Mouse (Mus musculus) midbrain, embryonic 15.5 days (tissue): Measurements from ENCODE around the gene Loxl1. TPM values are rescaled to one million over a fixed set of nuclear protein-coding genes. Genes with fewer than 3 reads are reported as not detected.
A peak's percentile ranks its signal among the peaks of the same experiment; 100 is the strongest.
"Not testable (repeated sequence)": the region's sequence is repeated elsewhere in the genome, so short reads cannot be mapped to it uniquely, and the experiment has no call there.

Experiments
- ATAC-seq: fragments of 200-750 bp; cut with Nextera tagmentation; replicated peaks from 2 replicates; pipeline ENCODE4 v1.8.0; 2017; ENCODE audit warnings: moderate TSS enrichment
- H3K27ac ChIP-seq: fragments of 300-500 bp; sonication (generic); 2 replicates; pipeline ENCODE4 v1.5.1; 2015; ENCODE audit warnings: mild to moderate bottlenecking, inconsistent platforms
- H3K27me3 ChIP-seq: fragments of 300-500 bp; sonication (generic); replicated peaks from 2 replicates; pipeline ENCODE4 v1.6.1; 2015; ENCODE audit warnings: inconsistent platforms
- H3K36me3 ChIP-seq: fragments of 300-500 bp; sonication (generic); replicated peaks from 2 replicates; pipeline ENCODE4 v1.6.1; 2015; ENCODE audit warnings: inconsistent platforms
- H3K4me1 ChIP-seq: fragments of 300-500 bp; sonication (generic); 2 replicates; pipeline ENCODE4 v1.6.1; 2015; ENCODE audit warnings: inconsistent platforms
- H3K4me2 ChIP-seq: fragments of 300-500 bp; sonication (generic); 2 replicates; pipeline ENCODE4 v1.6.1; 2015; ENCODE audit warnings: inconsistent platforms, mild to moderate bottlenecking, moderate library complexity
- H3K4me3 ChIP-seq: fragments of 300-500 bp; sonication (generic); 2 replicates; pipeline ENCODE4 v1.5.1; 2015; ENCODE audit warnings: mild to moderate bottlenecking, inconsistent platforms
- H3K9ac ChIP-seq: fragments of 300-500 bp; sonication (generic); 2 replicates; pipeline ENCODE4 v1.6.1; 2015; ENCODE audit warnings: mild to moderate bottlenecking, inconsistent platforms
- H3K9me3 ChIP-seq: fragments of 300-500 bp; sonication (generic); 2 replicates; pipeline ENCODE4 v1.6.1; 2016; ENCODE audit warnings: inconsistent platforms
- WGBS: fragments of 180-500 bp; shearing (Covaris S2); methylation state at CpG from one replicate; pipeline ENCODE4 v1.1.7; 2015; ENCODE audit warnings: mixed read lengths; 5-methylcytosine and 5-hydroxymethylcytosine counted together
- polyA plus RNA-seq: library from polyadenylated mRNA; unstranded; fragments of >200 nt; fragmentation: Nextera tagmentation; extraction: Ambion mirVana; gene quantifications from 2 replicates; pipeline ENCODE4 v1.2.1, GENCODE M21; 2015

Loxl1 gene
- polyA plus RNA-seq, 1 experiment from 2014 or later = 6.0 TPM

DNA sequence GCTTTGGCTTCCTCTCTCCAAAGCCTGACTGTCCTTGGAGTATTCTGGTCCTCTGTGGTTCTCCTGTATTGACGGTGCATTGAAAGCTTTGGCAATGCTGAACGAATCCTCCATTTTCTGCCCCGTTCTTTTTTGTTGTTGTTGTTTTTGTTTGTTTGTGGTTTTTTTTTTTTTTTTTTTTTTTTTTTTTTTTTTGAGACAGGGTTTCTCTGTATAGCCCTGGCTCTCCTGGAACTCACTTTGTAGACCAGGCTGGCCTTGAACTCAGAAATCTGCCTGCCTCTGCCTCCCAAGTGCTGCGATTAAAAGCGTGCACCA lies 59.2 kb downstream of the Loxl1 start:
- Histone ChIP-seq H3K4me2 (peak overlapping the region; percentile 65), H3K36me3 (peaks cover 13% of the 10 kb centered on the region; the same call in 1 of the 2 replicates), H3K27ac (peak overlapping the region; percentile 75), H3K9ac (peak overlapping the region; percentile 83), H3K4me1 (peaks cover 27% of the 10 kb centered on the region), H3K4me3 (peak overlapping the region; percentile 84)
- not testable (repeated sequence) for H3K27me3 ChIP-seq, H3K9me3 ChIP-seq, ATAC-seq
- 67% methylated on average over 5 of the region's 5 CpGs for WGBS

DNA sequence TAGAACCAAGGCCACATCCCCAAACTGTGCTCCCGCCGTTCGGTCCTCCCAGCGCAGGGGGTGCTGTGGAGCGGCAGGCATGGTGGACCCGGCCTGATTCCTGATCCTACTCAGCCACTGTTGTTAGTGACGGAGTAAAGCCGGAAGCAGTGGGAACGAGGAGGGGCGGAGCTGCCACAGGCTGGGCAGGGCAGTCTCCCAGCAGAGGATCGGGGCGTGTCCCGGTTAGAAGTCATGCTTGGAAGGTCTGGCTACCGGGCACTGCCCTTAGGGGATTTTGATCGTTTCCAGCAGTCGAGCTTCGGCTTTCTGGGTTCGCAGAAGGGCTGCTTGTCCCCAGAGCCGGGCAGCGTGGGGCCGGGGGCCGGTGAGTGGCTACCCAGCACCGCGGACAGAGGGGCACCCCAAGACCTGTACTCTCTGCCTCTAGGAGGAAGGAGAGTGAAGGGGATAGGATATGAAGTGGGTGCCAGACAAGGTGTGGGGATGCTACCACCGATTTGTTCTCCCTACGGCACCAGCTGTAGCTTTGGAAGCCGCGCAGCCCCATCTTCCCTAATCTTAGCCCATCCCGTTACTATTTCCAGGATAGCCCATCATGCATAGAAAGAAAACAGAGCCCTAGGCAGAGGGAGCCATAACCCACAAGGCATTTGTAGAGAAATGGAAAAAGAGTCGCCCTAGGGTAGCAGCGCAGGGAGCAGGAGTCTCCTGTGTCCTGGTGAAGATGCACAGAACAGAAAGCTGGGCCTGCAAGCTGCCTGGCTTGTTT lies 59.8 kb downstream of the Loxl1 start, which contains the start of gene Stoml1:
TSS of gene Stoml1 (plus strand) at position 132 of the 772 bp plus-strand sequence.
- under 1% methylated on average over 31 of the region's 31 CpGs for WGBS
- peak; percentile 96 for ATAC-seq

DNA sequence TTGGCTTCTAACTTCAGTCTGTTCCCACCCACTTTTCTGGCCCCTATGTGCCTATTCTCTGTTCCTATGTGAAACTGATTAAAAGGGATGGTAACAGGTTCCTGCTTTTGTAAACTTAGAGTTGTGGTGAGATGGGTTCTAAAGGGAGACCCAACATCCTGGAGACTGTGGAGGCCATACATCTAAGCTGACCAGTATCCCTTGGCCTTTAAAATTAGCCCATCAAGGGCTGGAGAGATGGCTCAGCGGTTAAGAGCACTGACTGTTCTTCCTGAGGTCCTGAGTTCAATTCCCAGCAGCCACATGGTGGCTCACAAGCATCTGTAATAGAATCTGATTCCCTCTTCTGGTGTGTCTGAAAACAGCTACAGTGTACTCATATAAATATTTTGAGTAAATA lies 62.3 kb downstream of the Loxl1 start:
- WGBS = 88% methylated on average over 1 of the region's 1 CpGs
- not testable (repeated sequence) for ATAC-seq, H3K9me3 ChIP-seq

More for the DNA sequence above, 59.8 kb downstream of the Loxl1 start, which contains the start of gene Stoml1:
- peak within 1 kb of the TSS; percentile 65 for H3K4me2 ChIP-seq
- no peaks in the 10 kb centered on the region for H3K9me3 ChIP-seq
- H3K27ac ChIP-seq = peak within 1 kb of the TSS; percentile 75
- H3K4me3 ChIP-seq = peak within 1 kb of the TSS; percentile 84
- H3K27me3 ChIP-seq = no peaks in the 10 kb centered on the region
- peaks cover 28% of the 10 kb centered on the region for H3K4me1 ChIP-seq
- H3K36me3 ChIP-seq = peaks cover 9% of the 10 kb centered on the region; the same call in 1 of the 2 replicates
- H3K9ac ChIP-seq = peak within 1 kb of the TSS; percentile 83

DNA sequence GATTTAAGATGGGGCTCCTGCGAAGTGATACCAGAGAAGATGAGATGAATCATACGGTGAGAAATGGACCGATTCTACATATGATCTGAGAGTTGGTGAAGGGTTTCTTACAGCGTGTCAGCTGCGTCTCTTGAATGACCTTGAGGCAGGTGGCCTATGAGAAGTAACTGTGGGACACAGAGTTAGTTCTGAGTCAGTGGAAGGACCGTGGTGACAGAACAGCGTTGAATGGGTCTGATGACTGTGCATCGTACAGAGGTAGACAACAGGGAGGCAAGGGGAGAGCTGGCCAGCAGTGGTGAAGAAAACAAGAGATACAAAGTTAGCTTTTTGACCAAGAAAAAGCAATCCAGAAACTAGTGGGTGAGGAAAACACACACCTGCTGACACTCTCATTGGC lies 62.7 kb downstream of the Loxl1 start:
- Histone ChIP-seq H3K9ac (no peak overlapping the region), H3K9me3 (no peaks in the 10 kb centered on the region), H3K4me1 (peaks cover 37% of the 10 kb centered on the region), H3K4me2 (peak overlapping the region; percentile 57; the same call in 1 of the 2 replicates), H3K36me3 (no peaks in the 10 kb centered on the region), H3K4me3 (no peak overlapping the region), H3K27ac (0 out of 2 replicates have a peak overlapping the region, but pooled peaks have one; percentile 28), H3K27me3 (no peaks in the 10 kb centered on the region)
- ATAC-seq = no peak
- whole genome bisulfite sequencing = 79% methylated on average over 8 of the region's 8 CpGs

More for the DNA sequence above, 62.3 kb downstream of the Loxl1 start:
- not testable (repeated sequence) for H3K27me3 ChIP-seq, H3K4me2 ChIP-seq, H3K4me3 ChIP-seq, H3K9ac ChIP-seq, H3K27ac ChIP-seq, H3K36me3 ChIP-seq
- H3K4me1 ChIP-seq = peaks cover 37% of the 10 kb centered on the region

DNA sequence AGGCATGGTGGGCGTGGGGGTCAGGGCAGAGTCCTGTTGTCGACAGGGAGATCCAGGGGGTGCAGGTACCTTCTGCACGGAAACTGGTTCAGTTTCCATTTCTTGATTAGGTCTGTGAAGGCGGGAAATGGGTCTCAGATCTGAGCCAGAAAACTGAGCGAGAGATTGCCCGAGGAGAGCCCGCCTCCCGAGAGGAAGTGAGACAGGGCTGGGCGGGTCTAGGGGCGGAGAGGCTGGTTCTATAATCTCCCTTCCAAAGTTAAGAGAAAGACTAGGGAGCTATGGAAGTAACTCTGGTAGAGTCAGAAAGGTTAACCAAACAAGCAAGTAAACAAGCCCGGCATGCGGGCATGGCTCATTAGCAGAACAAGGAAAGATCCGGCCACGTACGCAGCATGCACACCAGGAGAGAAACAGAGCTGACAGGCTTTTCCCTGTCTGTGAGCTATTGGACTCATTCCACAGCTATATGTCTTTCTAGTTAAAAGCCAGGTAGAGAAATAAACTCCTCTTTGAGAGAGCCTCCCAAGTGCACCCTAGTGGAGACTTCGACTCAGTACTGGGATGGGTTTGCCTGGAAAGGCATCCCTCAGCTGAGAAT lies 63.3 kb downstream of the Loxl1 start, which contains the start of gene Pml:
TSS of gene Pml (minus strand) at position 195 of the 601 bp plus-strand sequence.
- H3K27me3 ChIP-seq = no peaks in the 10 kb centered on the region
- H3K27ac ChIP-seq = peak within 1 kb of the TSS; percentile 29; the same call in 1 of the 2 replicates
- peaks cover 34% of the 10 kb centered on the region for H3K4me1 ChIP-seq
- 2% methylated on average over 16 of the region's 16 CpGs for WGBS
- H3K9ac ChIP-seq = peak within 1 kb of the TSS; percentile 38
- H3K4me3 ChIP-seq = peak within 1 kb of the TSS; percentile 37
- no peak for ATAC-seq
- peak within 1 kb of the TSS; percentile 57 for H3K4me2 ChIP-seq
- H3K36me3 ChIP-seq = no peaks in the 10 kb centered on the region
- no peaks in the 10 kb centered on the region for H3K9me3 ChIP-seq

DNA sequence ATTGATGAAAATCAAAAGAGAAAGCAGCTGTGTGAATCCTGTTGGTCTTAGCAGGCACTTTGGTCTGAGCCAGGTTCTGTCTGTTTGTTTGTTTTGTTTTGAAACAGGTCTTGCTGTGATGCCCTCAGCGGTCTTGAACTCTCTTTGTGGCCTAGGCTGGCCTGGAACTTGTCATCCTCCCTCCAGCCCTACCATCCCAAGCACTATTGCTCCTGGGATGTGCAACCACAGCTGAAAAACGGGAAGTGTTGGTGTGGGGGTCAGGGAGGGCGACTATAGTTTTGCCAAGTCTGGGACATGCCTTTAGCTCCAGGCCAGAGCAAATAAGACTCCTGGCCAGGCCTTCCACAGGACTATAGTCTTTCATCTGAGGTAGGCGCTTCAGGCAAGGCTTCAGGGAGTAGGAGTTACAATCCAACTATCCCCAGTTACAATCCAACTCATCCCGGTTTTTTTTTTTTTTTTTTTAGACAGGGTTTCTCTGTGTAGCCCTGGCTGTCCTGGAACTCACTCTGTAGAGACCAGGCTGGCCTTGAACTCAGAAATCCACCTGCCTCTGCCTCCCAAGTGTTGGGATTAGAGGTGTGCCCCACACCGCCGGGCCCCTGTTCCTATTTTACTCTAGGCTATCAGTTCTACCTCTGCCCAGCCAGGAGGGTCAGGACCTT lies 64.1 kb downstream of the Loxl1 start:
- Histone ChIP-seq H3K9ac (peak overlapping the region; percentile 38; the same call in 1 of the 2 replicates), H3K36me3 (no peaks in the 10 kb centered on the region), H3K27ac (no peak overlapping the region), H3K4me3 (peak overlapping the region; percentile 37), H3K4me1 (peaks cover 26% of the 10 kb centered on the region), H3K27me3 (no peaks in the 10 kb centered on the region), H3K9me3 (no peaks in the 10 kb centered on the region), H3K4me2 (peak overlapping the region; percentile 57)
- WGBS = 51% methylated on average over 7 of the region's 7 CpGs
- ATAC-seq = no peak

DNA sequence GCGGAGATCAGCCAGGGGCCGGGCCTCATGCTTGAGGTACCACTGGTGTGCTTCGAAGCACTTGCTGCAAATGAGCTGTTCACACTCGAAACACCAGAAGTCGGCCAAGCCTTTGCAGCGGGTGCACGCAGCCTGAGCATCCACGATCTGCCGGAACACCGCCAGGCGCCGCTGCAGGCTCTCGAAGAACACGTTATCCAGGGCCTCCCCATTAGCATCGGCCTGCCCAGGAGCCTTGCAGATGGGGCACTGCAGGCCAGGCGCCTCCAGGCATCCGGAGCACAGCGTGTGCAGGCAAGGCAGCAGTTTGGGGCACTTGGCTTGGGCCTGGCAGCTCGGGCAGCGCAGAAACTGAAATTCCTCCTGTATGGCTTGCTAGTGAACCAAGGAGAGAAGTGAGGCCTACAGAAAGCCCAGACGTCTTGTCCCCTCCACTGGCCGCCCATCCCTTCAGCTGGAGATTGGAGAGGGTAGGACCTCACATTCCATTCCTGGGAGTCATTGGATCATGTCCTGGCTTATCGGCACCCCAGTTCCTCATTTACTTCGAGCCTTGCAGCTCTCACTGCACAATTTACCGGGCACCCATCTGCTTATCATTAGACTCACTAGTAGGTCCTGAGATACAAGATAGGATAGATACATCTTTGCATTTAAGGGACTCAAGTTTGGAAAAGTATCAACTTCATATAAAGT lies 65.8 kb downstream of the Loxl1 start:
- no peak overlapping the region for H3K27ac ChIP-seq
- 0 out of 2 replicates have a peak overlapping the region, but pooled peaks have one; percentile 2 for H3K4me3 ChIP-seq
- 15% methylated on average over 25 of the region's 25 CpGs for WGBS

DNA sequence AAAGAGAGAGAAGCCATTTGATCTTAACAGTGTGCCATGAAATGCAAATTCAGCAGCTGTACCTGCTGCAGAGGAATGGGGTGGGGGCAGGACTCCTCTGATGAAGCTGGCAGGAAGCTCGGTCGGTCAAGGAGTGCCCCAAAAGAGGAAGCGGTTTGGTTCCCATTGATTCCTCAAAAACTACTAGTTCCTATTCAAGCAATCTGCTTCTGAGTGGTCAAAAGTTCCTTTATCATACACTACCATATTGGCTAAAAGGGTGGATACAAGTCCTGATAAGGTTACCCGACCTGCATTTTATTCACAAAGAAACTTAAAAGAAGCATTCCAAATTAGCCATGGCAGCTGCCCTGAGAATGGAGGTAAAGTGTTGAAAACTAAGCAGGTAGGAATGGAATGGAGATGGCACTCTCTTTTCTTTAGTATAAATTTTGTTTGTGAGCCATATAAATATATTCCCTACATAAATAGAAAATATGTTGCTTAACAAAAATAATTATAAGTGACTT lies 66.8 kb downstream of the Loxl1 start:
- H3K9me3 ChIP-seq = no peaks in the 10 kb centered on the region
- ATAC-seq = no peak
- WGBS = 67% methylated on average over 4 of the region's 4 CpGs

More for the DNA sequence above, 65.8 kb downstream of the Loxl1 start:
- Histone ChIP-seq H3K4me1 (peaks cover 27% of the 10 kb centered on the region), H3K27me3 (no peaks in the 10 kb centered on the region), H3K36me3 (no peaks in the 10 kb centered on the region), H3K9me3 (no peaks in the 10 kb centered on the region), H3K4me2 (peak overlapping the region; percentile 37), H3K9ac (peak overlapping the region; percentile 18)
- peak; percentile 50; the same call in 1 of the 2 replicates for ATAC-seq

DNA sequence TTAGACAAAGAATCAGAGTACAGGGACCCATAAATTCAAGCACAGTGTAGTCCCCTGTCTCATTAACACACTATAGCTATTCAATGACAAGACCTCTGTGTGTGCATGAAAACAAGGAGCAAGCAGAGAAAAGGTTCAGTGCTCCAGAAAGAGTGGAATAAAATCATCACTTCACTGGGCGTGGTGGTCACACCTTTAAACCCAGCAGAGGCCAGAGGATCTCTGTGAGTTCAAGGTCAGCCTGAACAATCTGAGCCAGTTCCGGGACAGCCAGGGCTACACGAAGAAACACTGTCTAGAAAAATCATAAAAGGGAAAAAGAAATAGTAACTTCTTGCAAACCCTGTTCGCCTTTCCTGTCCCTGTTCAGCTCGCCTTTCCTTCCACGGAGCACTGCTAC lies 69.3 kb downstream of the Loxl1 start:
- H3K9ac ChIP-seq = no peak overlapping the region
- no peaks in the 10 kb centered on the region for H3K9me3 ChIP-seq
- H3K4me3 ChIP-seq = no peak overlapping the region
- H3K27ac ChIP-seq = no peak overlapping the region
- H3K36me3 ChIP-seq = no peaks in the 10 kb centered on the region
- no peak for ATAC-seq
- H3K4me2 ChIP-seq = no peak overlapping the region
- no peaks in the 10 kb centered on the region for H3K27me3 ChIP-seq
- WGBS = 93% methylated on average over 6 of the region's 6 CpGs
- H3K4me1 ChIP-seq = peaks cover 23% of the 10 kb centered on the region

More for the DNA sequence above, 66.8 kb downstream of the Loxl1 start:
- H3K4me1 ChIP-seq = peaks cover 38% of the 10 kb centered on the region
- no peaks in the 10 kb centered on the region for H3K36me3 ChIP-seq
- no peaks in the 10 kb centered on the region for H3K27me3 ChIP-seq
- H3K9ac ChIP-seq = no peak overlapping the region
- no peak overlapping the region for H3K4me2 ChIP-seq
- H3K27ac ChIP-seq = no peak overlapping the region
- no peak overlapping the region for H3K4me3 ChIP-seq

DNA sequence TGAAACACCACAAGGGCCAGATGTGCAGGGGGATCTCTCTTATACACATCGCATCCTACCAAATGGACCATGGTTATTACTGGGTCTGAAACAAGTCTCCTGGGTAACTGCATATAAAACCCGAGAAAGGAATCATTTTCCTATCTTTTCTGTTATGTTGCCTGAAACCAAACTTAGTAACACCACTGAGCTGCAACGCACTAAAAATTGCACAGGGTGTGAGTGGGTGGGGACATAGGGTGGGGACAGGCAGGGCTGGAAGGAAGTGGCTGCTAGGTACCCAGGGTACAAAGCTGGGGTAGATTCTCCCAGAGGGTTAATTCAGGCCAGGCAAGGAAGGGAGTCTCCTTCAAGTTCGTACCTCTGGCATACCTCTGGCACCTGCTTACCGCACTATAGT lies 70.3 kb downstream of the Loxl1 start:
- no peak for ATAC-seq
- no peak overlapping the region for H3K4me3 ChIP-seq
- H3K4me2 ChIP-seq = no peak overlapping the region
- WGBS = 90% methylated on average over 5 of the region's 5 CpGs
- H3K27me3 ChIP-seq = no peaks in the 10 kb centered on the region
- H3K27ac ChIP-seq = no peak overlapping the region
- no peaks in the 10 kb centered on the region for H3K36me3 ChIP-seq
- no peak overlapping the region for H3K9ac ChIP-seq
- no peaks in the 10 kb centered on the region for H3K9me3 ChIP-seq
- H3K4me1 ChIP-seq = peaks cover 23% of the 10 kb centered on the region

DNA sequence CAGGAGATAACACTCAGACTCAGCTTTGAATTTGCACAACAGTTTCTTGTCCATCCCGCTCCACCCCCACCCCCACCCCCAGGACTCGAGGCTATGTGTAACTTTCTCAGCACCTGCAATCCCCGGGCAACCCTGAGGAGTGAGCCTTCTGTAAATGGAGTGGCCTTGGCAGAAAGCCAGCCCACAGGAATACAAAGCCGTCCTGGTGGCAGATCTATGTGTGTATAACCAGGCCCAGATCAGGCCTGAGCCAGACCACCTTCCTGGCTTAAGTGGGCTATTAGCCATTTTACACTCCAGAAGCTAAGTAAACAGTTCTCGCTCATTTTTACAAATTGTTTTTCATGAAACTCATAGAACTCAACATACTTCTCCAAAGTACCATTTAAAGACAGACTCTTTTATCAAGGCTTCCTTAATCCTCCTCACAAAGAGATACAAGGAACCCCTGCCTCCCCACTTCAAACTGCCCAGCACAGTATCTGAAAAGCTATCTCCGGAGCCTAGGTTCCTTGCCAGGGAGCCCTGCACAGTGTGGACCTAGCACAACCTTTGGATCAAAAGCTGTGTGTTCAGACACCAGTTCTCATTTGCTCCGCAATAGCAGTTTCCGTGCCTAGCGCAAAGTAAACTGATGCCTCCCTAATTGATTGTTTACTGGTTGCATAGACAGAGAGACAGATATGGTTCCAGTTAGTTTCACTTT lies 71.1 kb downstream of the Loxl1 start:
- H3K27me3 ChIP-seq = no peaks in the 10 kb centered on the region
- no peaks in the 10 kb centered on the region for H3K9me3 ChIP-seq
- 46% methylated on average over 9 of the region's 9 CpGs for WGBS
- H3K36me3 ChIP-seq = no peaks in the 10 kb centered on the region
- no peak overlapping the region for H3K9ac ChIP-seq
- ATAC-seq = no peak; the same call in 1 of the 2 replicates
- H3K27ac ChIP-seq = no peak overlapping the region
- no peak overlapping the region for H3K4me2 ChIP-seq
- no peak overlapping the region for H3K4me3 ChIP-seq
- H3K4me1 ChIP-seq = peaks cover 19% of the 10 kb centered on the region
